In the genomic region with DNA sequence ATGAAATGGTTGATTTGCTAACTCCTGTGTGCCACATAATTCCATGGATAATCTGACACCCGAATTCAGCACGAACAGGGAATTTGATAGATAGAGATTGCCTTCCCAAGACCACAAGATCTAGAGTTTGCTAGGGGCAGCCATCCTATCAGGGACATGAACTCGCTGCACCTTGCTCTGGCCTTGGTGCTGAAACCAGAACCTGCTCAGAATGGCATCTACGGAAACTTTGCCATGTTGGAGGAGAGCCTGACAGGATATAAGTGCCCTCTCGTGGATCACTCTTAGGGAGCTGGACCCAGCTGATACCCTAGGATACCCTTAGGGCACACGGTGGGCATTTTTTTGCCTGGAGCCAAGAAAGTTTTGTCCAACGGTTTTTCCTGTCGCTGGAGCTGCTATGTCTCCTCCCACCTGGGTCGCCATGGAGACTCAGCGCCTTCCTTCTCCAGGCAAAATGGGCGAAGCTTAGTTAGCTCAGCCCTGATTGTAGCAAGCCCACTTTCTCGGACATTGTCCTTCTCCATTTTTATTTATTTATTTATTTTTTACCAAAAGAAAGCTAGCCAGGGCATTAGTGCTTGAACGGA, we compare ENCODE assay signal across 9 mouse cellular contexts. TPM values are rescaled to one million over a fixed set of nuclear protein-coding genes. Genes with fewer than 3 reads are reported as not detected.
DNase-seq lines count a peak whose midpoint lies in the region; ATAC-seq and TF ChIP-seq lines count a peak whose summit lies in the region.
"Had no signal": no experiment of that assay in that cellular context is flagged by ENCODE, and none has a peak within 500 bp of the region (broad histone marks: within the 10 kb centered on the region; RNA-seq: fewer than 3 reads in every experiment).

No protein-coding gene starts in this region.

- no peak overlapping the region for H3K27ac ChIP-seq in lung, postnatal 0 days (ENCODE audit: low read length)
- H3K27ac ChIP-seq in forebrain, embryonic 16.5 days (ENCODE audit: low read length) = no peak overlapping the region
- H3K27ac ChIP-seq in neural tube, embryonic 11.5 days (ENCODE audit: low read depth, low read length) = no peak overlapping the region
- H3K27ac ChIP-seq: embryonic facial prominence, embryonic 13.5 days; limb, embryonic 12.5 days had no signal

- TF ChIP-seq CTCF in lung, postnatal 0 days (IDR thresholded peaks at IDR 0.05) = no peak
- TF ChIP-seq CTCF in lung, adult 2 months (IDR thresholded peaks at IDR 0.05; ENCODE audit: insufficient read depth, low read length) = no peak

- no peak overlapping the region for H3K9ac ChIP-seq in lung, postnatal 0 days (replicated peaks; ENCODE audit: low read depth)
- H3K9ac ChIP-seq in forebrain, embryonic 16.5 days (replicated peaks; ENCODE audit: low read depth, low read length) = no peak overlapping the region
- no peak overlapping the region for H3K9ac ChIP-seq in neural tube, embryonic 11.5 days (ENCODE audit: low read length)
- H3K9ac ChIP-seq: embryonic facial prominence, embryonic 13.5 days; limb, embryonic 12.5 days had no signal

- 13% methylated on average over 13 of the region's 13 CpGs for WGBS in lung, postnatal 0 days
- WGBS in lung, adult 2 months = 13% methylated on average over 13 of the region's 13 CpGs
- 9% methylated on average over 13 of the region's 13 CpGs for WGBS in forebrain, embryonic 16.5 days
- 16% methylated on average over 13 of the region's 13 CpGs for WGBS in neural tube, embryonic 11.5 days

- H3K4me1 ChIP-seq in lung, postnatal 0 days (ENCODE audit: insufficient read depth, low read depth, low read length) = no peaks in the 10 kb centered on the region
- H3K4me1 ChIP-seq in lung, adult 2 months (ENCODE audit: control insufficient read depth, insufficient read depth, low read length) = no peaks in the 10 kb centered on the region
- peaks cover 19% of the 10 kb centered on the region for H3K4me1 ChIP-seq in forebrain, embryonic 16.5 days (replicated peaks; ENCODE audit: control insufficient read depth, insufficient read depth, low read length)
- peaks cover 6% of the 10 kb centered on the region for H3K4me1 ChIP-seq in neural tube, embryonic 11.5 days (ENCODE audit: control insufficient read depth, insufficient read depth, low read length)

- peaks cover 14% of the 10 kb centered on the region; the same call in 1 of the 2 replicates for H3K27me3 ChIP-seq in lung, postnatal 0 days (replicated peaks; ENCODE audit: insufficient read depth, low read length)
- H3K27me3 ChIP-seq in forebrain, embryonic 16.5 days (replicated peaks; ENCODE audit: control insufficient read depth, insufficient read depth, low read length) = peaks cover 10% of the 10 kb centered on the region
- H3K27me3 ChIP-seq in neural tube, embryonic 11.5 days (ENCODE audit: control insufficient read depth, insufficient read depth, low read length) = peaks cover 27% of the 10 kb centered on the region

- no peak overlapping the region for H3K4me3 ChIP-seq in lung, postnatal 0 days (ENCODE audit: low read depth, low read length)
- H3K4me3 ChIP-seq in lung, adult 2 months (replicated peaks; ENCODE audit: extremely low read depth, low read depth, low read length) = no peak overlapping the region
- peak overlapping the region; percentile 58 for H3K4me3 ChIP-seq in forebrain, embryonic 16.5 days (replicated peaks; ENCODE audit: low read length)
- no peak overlapping the region for H3K4me3 ChIP-seq in neural tube, embryonic 11.5 days (ENCODE audit: low read depth, low read length)
- H3K4me3 ChIP-seq: embryonic facial prominence, embryonic 13.5 days; limb, embryonic 12.5 days had no signal

- no peak for ATAC-seq in lung, postnatal 0 days
- ATAC-seq in forebrain, embryonic 16.5 days = no peak
- ATAC-seq in neural tube, embryonic 11.5 days (ENCODE audit: insufficient read depth, low FRiP score, low TSS enrichment) = no peak

- no peaks in the 10 kb centered on the region for H3K9me3 ChIP-seq in lung, postnatal 0 days (ENCODE audit: low read length)
- H3K9me3 ChIP-seq in forebrain, embryonic 16.5 days (ENCODE audit: control insufficient read depth, low read length) = no peaks in the 10 kb centered on the region
- H3K9me3 ChIP-seq in neural tube, embryonic 11.5 days (ENCODE audit: control insufficient read depth, low read length) = no peaks in the 10 kb centered on the region
- H3K9me3 ChIP-seq: embryonic facial prominence, embryonic 13.5 days; limb, embryonic 12.5 days had no signal

- no peak for TF ChIP-seq EP300 in lung, postnatal 0 days (IDR thresholded peaks at IDR 0.05)

- no peaks in the 10 kb centered on the region for H3K36me3 ChIP-seq in lung, postnatal 0 days (ENCODE audit: insufficient read depth, low read length)
- no peaks in the 10 kb centered on the region for H3K36me3 ChIP-seq in forebrain, embryonic 16.5 days (ENCODE audit: control insufficient read depth, insufficient read depth)
- H3K36me3 ChIP-seq in neural tube, embryonic 11.5 days (ENCODE audit: control insufficient read depth, insufficient read depth, low read length) = no peaks in the 10 kb centered on the region
- H3K36me3 ChIP-seq: embryonic facial prominence, embryonic 13.5 days; limb, embryonic 12.5 days had no signal

- DNase-seq in lung, postnatal 0 days (ENCODE audit: low spot score) = peak; percentile 29
- no peak for DNase-seq in lung, adult 2 months
- DNase-seq in cerebellum, adult 11-12 months = peak; percentile 51
- peak; percentile 25 to 40 for DNase-seq in layer of hippocampus, postnatal 25 days (ENCODE audit: extremely low spot score in 1 of 2, low spot score in 1 of 2)
- DNase-seq in neural tube, embryonic 11.5 days (ENCODE audit: low spot score) = peak; percentile 61
- no peak for DNase-seq in spleen, postnatal 14 days (ENCODE audit: low spot score in 2 of 2)

- no peak overlapping the region for H3K4me2 ChIP-seq in lung, postnatal 0 days (replicated peaks; ENCODE audit: low read depth, low read length)
- peak overlapping the region; percentile 99 for H3K4me2 ChIP-seq in forebrain, embryonic 16.5 days (ENCODE audit: low read length)
- no peak overlapping the region for H3K4me2 ChIP-seq in neural tube, embryonic 11.5 days (ENCODE audit: low read depth)
- H3K4me2 ChIP-seq: embryonic facial prominence, embryonic 13.5 days; limb, embryonic 12.5 days had no signal

- no peak for TF ChIP-seq POLR2A in lung, adult 2 months (IDR thresholded peaks at IDR 0.05; ENCODE audit: borderline replicate concordance, extremely low read depth, low read depth, low read length)

RNA-seq across cellular contexts. Expression of a gene that starts 1.9 kb away (rescaled TPM):
- not detected in 2 replicates for polyA plus RNA-seq in lung, postnatal 0 days (2015; fragmentation: Nextera tagmentation; extraction: Ambion mirVana)
- not detected in 2 replicates for polyA plus RNA-seq in lung, adult 2 months (2012; rRNA removed)
- polyA plus RNA-seq in forebrain, embryonic 16.5 days (2015; fragmentation: Nextera tagmentation; extraction: Ambion mirVana) = 0.55 and 1.8 TPM in 2 replicates
- 100 to 1,000 TPM in 1 of 2 experiments, 10 to 100 TPM in 1; 99.2 to 128 TPM for total RNA-seq in layer of hippocampus, postnatal 25 days (2021)
- polyA plus RNA-seq in neural tube, embryonic 11.5 days (2014; fragmentation: Nextera tagmentation; extraction: Ambion mirVana) = not detected in 2 replicates
- polyA plus RNA-seq: limb, embryonic 12.5 days had no signal

Comparison
In these comparisons a context has a peak if more than half of its experiments do, and no peak if none do; other contexts are left out.
1. DNase-seq: peak in lung, postnatal 0 days (single experiment), cerebellum, adult 11-12 months (single experiment), layer of hippocampus, postnatal 25 days (2 of 2) and neural tube, embryonic 11.5 days (single experiment); none in lung, adult 2 months (single experiment) and spleen, postnatal 14 days (0 of 2).